Mouse (Mus musculus): Measurements from ENCODE around the gene Abce1. TPM values are rescaled to one million over a fixed set of nuclear protein-coding genes. Genes with fewer than 3 reads are reported as not detected.
"Not testable (repeated sequence)": the region's sequence is repeated elsewhere in the genome, so short reads cannot be mapped to it uniquely, and the experiment has no call there.

The Abce1 gene
- total RNA-seq (2021) = 80.1 and 93.7 TPM in 2 replicates
- long read RNA-seq, transcript Abce1-201 (18 exons, 3,793 nt) = major isoform, 49 of 61 reads
- long read RNA-seq, partial matches to known transcripts = 6 of 61 reads
- long read RNA-seq, other reads (novel, unspliced or antisense) = 6 of 61 reads

DNA sequence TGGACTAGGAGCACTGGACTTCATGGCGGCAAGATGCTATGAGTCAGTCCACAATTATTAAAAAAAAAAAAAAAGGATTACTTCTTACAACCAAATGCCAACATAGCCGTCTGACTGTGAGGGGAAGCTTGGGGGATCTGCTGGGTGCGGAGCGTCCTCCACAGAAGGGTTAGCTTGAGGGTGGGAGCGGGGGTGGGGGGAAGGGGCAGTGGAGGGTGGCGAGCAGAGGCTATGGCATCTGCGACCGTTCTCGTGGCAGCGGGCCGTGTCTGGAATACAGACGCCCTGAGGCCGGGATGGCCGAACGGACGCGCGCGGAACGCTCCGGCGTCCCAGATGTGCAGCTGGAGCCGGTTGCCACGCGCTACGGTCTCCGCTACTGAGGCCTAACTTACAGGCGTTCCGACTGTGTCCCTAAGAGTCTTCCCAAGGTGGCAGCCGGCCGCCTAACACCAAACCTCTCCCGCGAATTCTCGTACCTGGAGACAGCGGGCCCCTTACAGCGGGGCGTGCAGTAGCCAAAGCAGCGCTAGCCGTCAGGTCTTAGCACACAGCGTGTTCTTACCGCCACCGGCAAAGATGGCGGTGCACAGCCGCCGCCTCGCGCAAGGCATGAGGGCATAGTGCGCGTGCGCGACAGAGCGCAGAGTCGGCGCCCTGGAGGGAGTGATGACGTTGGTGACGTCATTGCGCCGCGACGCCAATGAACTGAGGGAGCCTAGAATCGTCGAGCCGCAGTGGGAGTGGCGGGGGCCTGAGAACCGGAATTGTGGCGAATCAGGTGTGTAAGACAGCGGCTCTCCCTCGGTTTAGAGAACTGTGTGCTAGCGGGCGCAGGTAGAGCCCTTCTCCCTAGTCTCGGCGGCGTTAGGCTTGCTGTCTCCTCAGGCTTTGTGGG is at the start of gene Abce1, which contains the start of gene Anapc10:
Gene Abce1, minus strand, starts transcription at position 677 of the 898 bp plus-strand sequence.
Gene Anapc10, plus strand, starts transcription at position 757 of the 898 bp plus-strand sequence.
- peak; percentile 99 for DNase-seq

DNA sequence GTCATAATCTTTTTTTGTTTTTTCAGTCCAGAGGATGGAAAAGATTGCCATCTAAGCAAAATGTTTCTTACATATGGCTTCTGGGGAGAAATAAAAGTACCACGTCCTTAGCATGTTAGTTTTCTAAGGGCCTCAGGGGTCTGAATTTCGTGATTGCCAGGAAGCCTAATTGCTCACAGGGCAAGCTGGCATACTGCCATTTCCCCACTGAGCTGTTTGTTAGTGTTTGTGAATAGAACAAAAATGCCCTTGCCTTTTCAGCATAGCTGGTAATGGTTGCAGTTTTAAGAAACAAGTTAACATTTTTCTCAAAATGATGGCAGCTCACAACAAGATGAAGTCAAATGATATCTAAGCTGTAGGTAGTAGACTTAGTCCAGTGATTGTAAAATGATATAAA is 38.8 kb upstream of the Abce1 start:
- DNase-seq = no peak

DNA sequence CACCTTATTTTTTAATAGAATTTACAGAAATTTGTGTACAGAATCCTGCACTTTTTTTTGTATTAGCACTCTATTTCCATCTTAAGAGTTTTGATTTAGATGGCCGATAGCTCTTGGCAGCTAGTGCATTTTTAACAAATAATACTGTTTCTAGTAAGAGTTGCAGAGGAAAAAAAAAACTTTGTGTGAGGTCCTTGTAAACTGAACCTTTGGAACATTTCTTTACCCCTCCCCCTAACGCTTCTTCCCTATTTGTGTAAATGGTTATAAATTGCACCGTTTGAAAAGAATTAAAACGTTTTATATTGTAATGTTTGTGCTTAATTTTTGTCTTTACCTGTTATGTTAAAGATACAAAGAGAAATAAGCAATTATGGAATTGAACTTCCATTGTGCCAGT is 37.1 kb upstream of the Abce1 start:
- no peak for DNase-seq

DNA sequence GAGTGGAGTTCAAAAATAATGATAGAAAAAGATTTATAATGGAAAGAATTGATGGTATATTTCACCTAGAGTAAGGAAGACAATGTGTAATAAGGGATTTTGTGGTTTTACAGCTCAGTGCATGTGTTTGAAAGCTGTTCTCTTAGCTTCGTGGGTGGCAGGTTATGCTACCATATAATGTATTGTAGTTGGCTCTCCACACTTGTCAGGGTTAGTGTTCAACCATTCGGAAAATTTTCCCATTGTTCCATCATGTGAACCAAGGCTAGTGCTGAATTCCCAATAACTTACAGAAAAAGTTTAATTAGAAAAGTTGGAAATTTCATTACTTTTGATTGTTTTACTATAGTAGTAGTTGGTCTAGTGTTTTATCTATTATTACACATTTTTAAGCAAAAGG is 36.6 kb upstream of the Abce1 start:
- DNase-seq = no peak

DNA sequence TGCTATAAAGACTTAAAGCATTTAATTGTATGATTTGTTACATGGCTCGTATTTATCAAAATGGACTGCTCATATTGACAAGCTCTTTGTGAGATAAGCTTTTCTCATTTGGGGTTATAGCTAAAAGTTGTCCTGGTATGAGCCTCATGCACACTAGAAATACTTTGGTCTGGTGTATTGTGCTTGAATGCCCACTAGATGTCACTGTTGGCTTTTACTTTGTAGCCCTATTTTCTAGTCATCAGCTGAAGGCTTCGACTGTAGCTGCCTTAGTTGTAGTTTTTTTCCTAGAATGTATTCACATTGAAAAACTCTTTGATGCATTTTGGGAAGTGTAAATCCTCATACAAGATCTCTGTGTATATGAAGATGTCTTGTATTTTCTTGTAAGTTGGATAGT is 22.8 kb upstream of the Abce1 start:
- DNase-seq = no peak

DNA sequence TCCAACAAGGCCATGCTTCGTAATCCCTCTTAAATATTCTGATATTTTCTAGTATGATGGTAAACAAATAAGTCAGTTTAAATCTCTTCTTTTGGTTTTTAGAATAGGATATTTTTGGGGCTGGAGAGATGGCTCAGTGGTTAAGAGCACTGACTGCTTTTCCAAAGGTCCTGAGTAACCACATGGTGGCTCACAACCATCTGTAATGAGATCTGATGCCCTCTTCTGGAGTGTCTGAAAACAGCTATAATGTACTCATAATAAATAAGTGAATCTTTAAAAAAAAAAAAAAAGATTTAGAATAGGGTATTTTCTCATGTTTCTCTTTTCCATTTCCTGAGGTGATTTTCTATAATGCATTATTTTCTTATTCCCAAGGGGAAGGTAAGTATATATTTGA is 16.4 kb upstream of the Abce1 start:
- DNase-seq = no peak

DNA sequence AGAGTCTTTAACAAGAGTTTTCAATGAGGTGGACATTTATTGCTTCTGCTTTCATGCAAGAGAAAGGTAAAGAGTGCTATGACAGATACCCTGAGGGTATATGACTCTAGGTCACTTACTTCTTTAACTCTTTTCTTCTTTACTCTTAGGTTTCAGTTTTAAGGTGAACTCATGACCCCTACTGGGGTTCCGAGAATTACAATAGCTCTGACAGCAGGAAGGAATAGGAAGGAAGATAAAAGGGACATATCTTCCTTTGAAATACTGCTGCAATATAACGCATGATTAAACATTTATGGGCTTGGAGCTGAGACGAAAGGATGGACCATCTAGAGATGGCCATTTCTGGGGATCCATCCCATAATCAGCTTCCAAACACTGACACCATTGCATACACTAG is 13.0 kb upstream of the Abce1 start:
- DNase-seq = no peak

DNA sequence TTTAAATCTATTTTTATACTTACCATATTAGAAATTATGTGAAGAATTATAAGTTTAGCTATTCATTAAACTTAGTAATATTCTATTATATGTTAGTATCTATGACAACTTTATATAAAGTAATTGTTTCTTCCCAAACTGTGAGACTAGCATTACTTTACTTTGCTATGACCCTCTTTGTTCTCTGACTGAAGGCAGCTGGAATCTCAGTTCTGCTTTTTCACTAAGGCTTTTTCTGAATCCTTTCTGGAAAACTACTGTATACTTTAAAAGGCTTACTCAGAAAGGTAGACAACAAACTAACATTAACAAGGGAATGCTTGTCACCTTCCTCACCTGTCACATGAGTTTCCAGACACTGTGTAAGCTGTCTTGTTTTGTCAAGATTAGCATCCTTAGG is 11.8 kb upstream of the Abce1 start:
- DNase-seq = no peak

DNA sequence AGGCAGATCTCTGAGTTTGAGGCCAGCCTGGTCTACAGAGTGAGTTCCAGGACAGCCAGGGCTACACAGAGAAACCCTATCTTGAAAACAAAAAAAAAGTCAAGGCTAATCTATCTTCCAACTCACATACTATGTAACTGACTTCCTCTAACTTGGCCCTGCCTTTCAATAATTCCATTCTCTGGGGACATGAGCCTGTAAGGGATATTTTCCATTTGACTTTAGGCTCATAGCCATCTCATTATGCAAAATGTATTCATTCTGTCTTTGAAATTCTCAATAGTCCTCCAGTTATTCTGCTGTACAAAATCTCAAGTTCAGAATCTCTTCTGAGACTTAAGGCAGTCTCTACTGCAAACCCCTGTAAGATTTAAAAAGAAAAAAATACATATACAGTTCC is 10.0 kb upstream of the Abce1 start:
- DNase-seq = no peak

DNA sequence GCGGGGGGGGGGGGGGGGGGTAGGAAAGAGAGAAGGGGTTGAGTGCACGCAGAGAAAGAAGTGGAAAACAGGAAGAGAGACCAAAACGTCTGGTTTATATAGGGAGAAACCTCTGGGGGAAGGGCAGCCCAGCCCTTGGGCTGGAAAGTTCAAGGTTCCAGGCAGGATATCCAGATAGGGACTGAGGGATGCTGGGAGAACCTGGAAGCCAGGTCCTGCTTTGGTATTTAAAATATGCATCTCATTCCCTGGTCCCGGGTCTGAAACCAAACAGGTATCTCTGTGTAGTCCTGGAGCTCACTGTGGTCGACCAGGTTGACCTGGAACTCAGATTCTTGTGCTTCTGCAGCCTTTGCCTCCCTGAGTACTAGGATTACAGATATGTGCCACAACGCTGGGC is 1.1 kb upstream of the Abce1 start:
- no peak for DNase-seq

DNA sequence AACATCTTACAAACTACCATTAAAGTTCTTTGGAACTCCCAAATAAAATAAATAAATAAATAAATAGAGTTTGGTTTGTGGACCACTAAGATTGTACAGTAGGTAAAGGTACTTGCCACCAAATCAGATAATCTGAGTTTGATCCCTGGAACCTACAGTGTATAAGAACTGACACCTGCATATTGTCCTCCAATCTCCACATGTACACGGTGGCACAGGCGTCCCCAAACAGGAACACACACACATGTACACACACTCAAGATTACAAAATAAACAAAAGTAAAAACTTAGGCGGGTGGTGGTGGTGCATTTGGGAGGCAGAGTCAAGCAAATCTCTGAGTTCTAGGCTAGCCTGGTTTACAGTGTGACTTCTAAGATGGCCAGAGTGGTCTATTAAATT is 4.9 kb downstream of the Abce1 start:
- no peak for DNase-seq

DNA sequence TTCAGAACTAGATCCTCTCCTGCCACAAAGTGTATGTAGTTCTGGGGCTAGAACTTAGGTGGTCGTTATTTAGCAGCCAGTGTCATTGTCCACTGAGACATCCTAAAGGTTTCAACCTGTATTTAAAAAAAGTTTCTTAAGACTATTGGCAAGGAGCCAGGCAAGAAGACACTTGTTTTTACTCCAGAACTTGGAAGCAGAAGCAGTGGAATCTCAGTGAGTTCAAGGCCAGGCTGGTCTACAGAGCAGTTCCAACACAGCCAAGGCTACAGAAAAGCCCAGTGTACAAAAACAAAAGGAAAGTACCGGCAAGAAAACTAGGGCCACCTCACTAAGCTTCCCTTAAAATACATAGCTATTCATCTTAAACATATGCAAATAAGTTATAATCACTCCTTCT is 19.0 kb downstream of the Abce1 start:
- no peak for DNase-seq

DNA sequence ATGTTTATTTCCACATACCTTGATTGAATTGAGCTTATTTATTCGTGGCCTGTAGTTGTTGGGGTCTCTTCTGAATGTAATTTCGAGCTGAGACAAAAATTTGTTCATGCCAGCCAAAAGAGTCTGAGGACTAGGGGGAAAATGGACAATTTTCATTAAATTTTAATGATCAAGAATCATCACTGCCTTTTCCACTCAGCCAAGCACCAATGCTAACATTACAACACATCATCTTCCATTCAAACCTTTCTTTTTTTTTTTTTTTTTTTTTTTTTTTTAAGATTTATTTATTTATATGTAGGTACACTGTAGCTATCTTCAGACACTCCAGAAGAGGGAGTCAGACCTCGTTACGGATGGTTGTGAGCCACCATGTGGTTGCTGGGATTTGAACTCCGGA is 25.6 kb downstream of the Abce1 start:
- DNase-seq = not testable (repeated sequence)

DNA sequence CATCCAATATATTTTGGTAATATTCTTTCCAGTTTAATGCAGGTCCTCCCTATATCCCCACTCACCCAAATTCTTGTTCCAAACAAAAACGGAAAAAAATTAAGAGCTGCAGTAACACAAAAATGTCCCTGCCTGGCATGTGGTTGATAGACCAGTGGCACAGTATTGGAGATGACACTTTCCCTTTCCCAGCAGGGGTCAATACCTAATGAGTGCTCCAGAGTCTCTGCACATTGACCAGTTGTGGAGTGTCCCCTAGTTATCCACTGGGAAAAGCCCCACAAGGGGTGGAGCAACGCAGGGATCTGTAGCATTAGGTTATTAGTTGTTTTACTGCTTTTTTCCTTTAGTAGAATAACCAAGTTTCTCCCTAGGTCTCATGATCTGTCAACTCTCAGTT is 30.6 kb downstream of the Abce1 start:
- DNase-seq = no peak

DNA sequence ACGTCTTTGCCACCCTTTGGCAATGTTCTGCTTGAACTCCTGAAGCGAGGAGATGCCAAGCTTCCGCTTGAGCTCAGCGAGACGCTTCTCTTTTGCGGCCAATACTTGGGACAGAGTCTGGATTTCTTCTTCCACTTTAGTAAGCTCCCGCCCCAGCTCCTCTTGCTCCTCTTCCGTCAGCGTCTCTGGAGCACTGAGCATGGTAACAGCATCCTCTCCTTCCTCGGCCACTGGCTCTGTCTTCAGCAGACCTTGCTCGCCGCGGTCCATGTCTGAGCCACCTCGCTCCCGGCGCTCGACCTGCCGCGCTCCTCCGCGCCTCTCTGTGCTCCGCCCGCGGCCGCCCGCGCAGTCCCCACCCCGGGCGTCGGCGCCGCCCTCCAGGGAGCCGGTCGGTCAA is 31.0 kb downstream of the Abce1 start:
- peak; percentile 41 for DNase-seq

DNA sequence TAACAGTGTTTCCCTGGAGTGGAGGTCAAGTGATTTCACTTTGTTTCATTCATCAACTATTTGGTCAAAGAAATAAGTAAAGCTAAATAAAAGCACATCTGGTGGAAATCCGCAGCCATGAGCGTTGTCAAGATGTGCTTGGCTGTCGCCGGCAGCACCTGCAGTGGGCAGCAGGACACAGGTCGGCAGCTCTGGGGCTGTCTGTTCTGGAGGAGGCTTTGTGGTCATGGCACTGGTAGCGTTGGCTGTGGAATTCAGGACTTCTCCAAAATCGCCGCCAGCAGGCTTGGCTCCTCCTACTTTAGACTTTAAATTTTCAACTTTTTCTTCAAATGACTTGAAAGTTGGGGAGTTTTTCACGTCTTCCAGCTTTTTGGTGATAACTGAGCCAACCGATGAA is 31.5 kb downstream of the Abce1 start:
- not testable (repeated sequence) for DNase-seq

DNA sequence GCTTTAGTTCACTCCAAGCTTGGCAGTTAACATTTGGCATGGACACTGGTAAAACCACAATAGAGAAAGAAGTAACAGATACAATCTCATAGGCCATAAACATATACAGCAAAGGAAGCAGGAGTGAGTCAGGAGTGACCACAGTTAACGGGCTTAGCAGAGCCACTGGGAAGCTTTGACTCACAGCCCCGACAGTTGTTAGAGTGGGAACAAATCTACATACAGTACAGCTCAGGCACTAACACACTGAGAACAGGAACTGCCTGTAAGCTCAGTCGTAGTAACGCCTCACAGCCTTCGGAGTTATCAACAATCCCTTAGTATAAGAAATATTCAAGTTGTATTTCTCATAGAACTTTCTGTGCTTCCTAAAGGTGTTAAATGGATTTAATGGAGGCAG is 32.5 kb downstream of the Abce1 start:
- DNase-seq = no peak

DNA sequence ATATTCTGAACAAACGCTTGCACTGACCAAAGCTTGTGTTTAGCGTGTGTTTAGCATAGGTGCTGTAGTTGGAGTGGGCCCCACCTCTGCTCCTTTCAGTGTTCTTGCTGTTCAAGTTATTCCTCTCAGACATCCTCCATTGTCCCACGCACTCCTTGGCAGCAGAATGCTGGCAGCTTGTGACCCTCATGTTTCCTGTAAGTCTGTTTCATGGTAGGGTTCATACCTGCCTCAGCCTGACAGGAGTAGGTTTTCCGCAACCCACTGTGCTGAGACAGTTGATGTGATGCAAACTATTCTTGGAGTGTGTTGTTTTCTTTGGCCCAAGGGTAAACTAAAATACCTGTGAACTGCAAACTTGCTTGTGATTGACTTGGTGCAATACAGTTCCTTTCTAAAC is 35.1 kb downstream of the Abce1 start:
- DNase-seq = no peak

DNA sequence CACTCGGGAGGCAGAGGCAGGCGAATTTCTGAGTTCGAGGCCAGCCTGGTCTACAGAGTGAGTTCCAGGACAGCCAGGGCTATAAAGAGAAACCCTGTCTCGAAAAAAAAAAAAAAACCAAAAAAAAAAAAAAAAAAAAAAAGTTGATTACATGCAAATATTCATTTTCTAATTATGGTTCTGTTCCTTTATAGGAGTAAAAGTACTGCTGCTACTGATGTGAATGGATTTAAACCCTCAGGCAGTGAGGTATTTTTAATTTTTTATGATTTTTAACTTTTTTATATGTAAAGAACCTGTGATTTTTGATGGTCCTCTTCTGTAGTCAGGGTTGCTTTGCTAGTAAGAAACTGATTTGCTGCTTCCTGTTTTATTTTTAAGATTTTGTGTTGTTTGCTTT is 52.8 kb downstream of the Abce1 start:
- DNase-seq = not testable (repeated sequence)

DNA sequence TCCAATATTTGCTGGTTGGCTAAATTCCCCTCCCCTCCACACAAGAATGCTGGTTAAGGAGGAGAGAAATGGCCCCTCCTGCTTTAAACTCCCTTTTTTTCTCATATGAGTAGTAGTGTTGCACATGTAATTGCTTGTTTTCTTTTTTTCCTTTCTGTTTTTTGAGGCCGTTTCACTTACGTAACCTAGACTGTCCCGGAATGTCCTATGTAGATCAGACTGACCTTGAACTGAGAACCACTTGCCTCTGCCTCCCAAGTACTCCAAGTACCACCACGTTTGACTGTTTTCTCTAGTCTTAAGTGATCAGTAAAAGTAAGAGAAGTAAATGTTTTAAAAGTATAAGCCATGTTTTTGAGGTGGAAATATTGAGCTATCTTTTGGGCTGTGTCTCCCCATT is 57.8 kb downstream of the Abce1 start:
- DNase-seq = no peak

DNA sequence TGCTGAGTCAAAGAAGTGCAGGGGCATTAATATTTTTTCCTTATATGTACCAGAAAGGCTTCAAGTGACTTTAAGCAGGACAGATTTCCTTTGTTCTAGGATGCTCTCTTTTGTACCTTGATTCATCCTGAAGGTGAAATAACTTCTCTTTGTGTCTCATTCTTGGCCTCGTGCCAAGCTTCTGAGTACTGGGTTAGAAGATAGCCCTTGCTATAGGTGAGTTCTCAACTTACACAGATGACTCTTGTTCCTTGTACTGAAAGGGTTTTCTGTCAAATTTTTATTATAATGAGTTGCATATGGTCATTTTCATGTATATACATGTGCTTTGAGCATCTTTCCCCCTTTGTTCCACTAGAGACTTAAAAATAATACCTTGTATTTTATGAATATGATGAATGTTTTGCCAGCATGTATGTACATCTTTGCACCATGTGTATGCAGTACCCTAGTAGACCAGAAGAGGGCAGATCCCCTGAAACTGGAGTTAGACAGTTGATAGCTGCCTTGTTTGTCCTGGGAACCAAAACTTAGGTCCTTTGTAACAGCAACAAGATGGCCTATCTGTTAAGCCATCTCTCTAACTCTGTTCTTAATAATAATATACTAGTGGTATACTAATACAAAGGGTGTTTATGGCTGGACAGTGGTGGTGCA is 61.3 kb downstream of the Abce1 start:
- DNase-seq = no peak

DNA sequence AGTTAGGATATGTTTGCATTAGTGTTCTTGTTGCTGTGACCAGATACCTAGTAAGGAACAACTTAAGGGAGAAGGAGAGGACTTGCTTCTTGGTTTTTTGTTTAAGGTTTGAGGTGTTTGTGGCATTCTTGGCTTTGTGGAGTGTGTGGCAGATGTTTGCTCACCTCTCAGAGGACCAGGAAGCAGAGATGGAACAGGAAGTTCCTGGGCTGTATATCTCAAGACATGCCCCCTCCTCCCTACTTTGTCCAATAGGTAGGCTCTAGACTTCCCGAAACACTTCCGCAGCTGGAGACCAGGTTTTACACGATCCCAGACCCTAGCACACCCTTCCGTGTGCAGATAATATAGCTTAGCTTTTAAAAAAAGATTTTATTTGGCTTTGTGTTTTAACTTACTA is 62.0 kb downstream of the Abce1 start:
- no peak for DNase-seq

DNA sequence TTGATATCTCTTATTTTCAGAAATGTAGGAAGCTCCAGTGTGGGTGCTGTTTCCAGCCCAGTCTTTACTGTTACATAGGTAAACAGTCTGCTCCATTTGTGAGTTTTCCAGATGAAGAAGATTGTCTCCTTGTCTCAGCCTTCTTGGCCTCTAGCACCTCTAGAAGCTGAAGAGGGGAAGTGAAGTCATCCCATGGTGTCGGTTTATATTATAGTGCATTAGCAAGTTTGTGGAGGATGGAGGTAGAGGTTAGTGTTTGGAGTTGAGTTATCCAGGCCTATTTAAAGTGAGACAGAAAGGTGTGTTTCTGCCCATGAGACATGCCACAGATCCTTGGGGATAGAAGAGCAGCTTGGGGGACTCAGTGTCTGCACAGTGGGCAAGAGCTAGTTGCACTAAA is 70.4 kb downstream of the Abce1 start:
- no peak for DNase-seq
